Mouse (Mus musculus) MEL (cell line): ENCODE measurements around the gene Tmem131. TPM values are rescaled to one million over a fixed set of nuclear protein-coding genes. Genes with fewer than 3 reads are reported as not detected.

Experiments
- DNase-seq: peaks from one replicate; pipeline ENCODE4 v3.0.0; 2011; ENCODE audit warnings: low read depth, low spot score
- H3K27ac ChIP-seq: 2 replicates; pipeline ENCODE4 v1.5.1; 2012; ENCODE audit warnings: low read depth, mild to moderate bottlenecking, control low read depth, low read length, moderate library complexity; ENCODE audit not compliant: control insufficient read depth
- H3K27me3 ChIP-seq, 2 experiments: fragments of 150-350 bp in 1 of 2; sonication (generic) in 1 of 2; 2 replicates each; pipeline ENCODE4 v1.6.1; 2012; ENCODE audit warnings: low read length in 2 of 2, mild to moderate bottlenecking in 2 of 2, improper control_type of control experiment in 1 of 2, moderate library complexity in 1 of 2; ENCODE audit not compliant: insufficient read depth in 2 of 2, control insufficient read depth in 1 of 2
- H3K36me3 ChIP-seq, 2 experiments: 2 replicates each; pipeline ENCODE4 v1.6.1; 2012 to 2014; ENCODE audit warnings: low read length in 2 of 2, improper control_type of control experiment in 1 of 2, inconsistent platforms in 1 of 2, mild to moderate bottlenecking in 1 of 2; ENCODE audit not compliant: insufficient read depth in 2 of 2, control insufficient read depth in 1 of 2
- H3K4me1 ChIP-seq, 2 experiments: fragments of 150-350 bp in 1 of 2; sonication (generic) in 1 of 2; 2 replicates each; pipeline ENCODE4 v1.6.1; 2012; ENCODE audit warnings: low read length in 2 of 2, improper control_type of control experiment in 1 of 2, mild to moderate bottlenecking in 1 of 2; ENCODE audit not compliant: insufficient read depth in 2 of 2, control insufficient read depth in 1 of 2
- H3K4me3 ChIP-seq, 2 experiments: fragments of 150-350 bp in 1 of 2; sonication (generic) in 1 of 2; 2 replicates each; pipeline ENCODE4 v1.5.1; 2012; ENCODE audit warnings: low read depth in 2 of 2, low read length in 2 of 2, mild to moderate bottlenecking in 2 of 2, moderate library complexity in 2 of 2, control low read depth in 1 of 2, improper control_type of control experiment in 1 of 2; ENCODE audit not compliant: control insufficient read depth in 1 of 2, insufficient read depth in 1 of 2
- H3K79me2 ChIP-seq: 2 replicates; pipeline ENCODE4 v1.6.1; 2012; ENCODE audit warnings: mild to moderate bottlenecking, low read length, moderate library complexity; ENCODE audit not compliant: control insufficient read depth, poor library complexity, insufficient read depth
- H3K9ac ChIP-seq: 2 replicates; pipeline ENCODE4 v1.6.1; 2012; ENCODE audit warnings: low read depth, mild to moderate bottlenecking, control low read depth, low read length, moderate library complexity; ENCODE audit not compliant: control insufficient read depth, poor library complexity, severe bottlenecking
- H3K9me3 ChIP-seq: fragments of 150-350 bp; sonication (generic); replicated peaks from 2 replicates; pipeline ENCODE4 v1.6.1; 2012; ENCODE audit warnings: mild to moderate bottlenecking, low read length, improper control_type of control experiment, moderate library complexity; ENCODE audit not compliant: insufficient read depth
- CHD1 ChIP-seq: IDR thresholded peaks from 2 replicates; pipeline ENCODE4 v1.6.1; 2012; ENCODE audit warnings: low read depth, mild to moderate bottlenecking, inconsistent platforms, low read length, improper control_type of control experiment
- CHD2 ChIP-seq: IDR thresholded peaks from 2 replicates; pipeline ENCODE4 v1.6.1; 2011; ENCODE audit warnings: low read length, improper control_type of control experiment
- ETS1 ChIP-seq: IDR thresholded peaks from 2 replicates; pipeline ENCODE4 v1.6.1; 2012; ENCODE audit warnings: low read depth, mild to moderate bottlenecking, inconsistent platforms, low read length, improper control_type of control experiment, moderate library complexity
- JUND ChIP-seq: IDR thresholded peaks from 2 replicates; pipeline ENCODE4 v1.6.1; 2011; ENCODE audit warnings: low read depth, mild to moderate bottlenecking, improper control_type of control experiment, low read length
- RAD21 ChIP-seq: IDR thresholded peaks from 2 replicates; pipeline ENCODE4 v1.6.1; 2011; ENCODE audit warnings: mild to moderate bottlenecking, low read depth, low read length, improper control_type of control experiment
- TAL1 ChIP-seq: IDR thresholded peaks from 2 replicates; pipeline ENCODE4 v1.6.1; 2012; ENCODE audit warnings: mild to moderate bottlenecking, inconsistent platforms, low read length, moderate library complexity, mixed read lengths
- USF1 ChIP-seq: IDR thresholded peaks from 2 replicates; pipeline ENCODE4 v1.6.1; 2014; ENCODE audit warnings: low read depth, mild to moderate bottlenecking, inconsistent platforms, low read length, improper control_type of control experiment, moderate library complexity
- ZKSCAN1 ChIP-seq: IDR thresholded peaks from 2 replicates; pipeline ENCODE4 v1.6.1; 2012; ENCODE audit warnings: low read depth, mild to moderate bottlenecking, inconsistent platforms, low read length, improper control_type of control experiment, moderate library complexity
- ZNF384 ChIP-seq: IDR thresholded peaks from 2 replicates; pipeline ENCODE4 v1.6.1; 2012; ENCODE audit warnings: low read depth, mild to moderate bottlenecking, inconsistent platforms, low read length, improper control_type of control experiment
- polyA plus RNA-seq, 2 experiments: library from polyadenylated mRNA; stranded (reverse) in 1 of 2; unstranded in 1 of 2; fragments of >175 nt in 1 of 2; fragments of >200 nt in 1 of 2; gene quantifications; 2 replicates each; pipeline versions ENCODE4 v1.2.1 to v1.2.4; 2012; ENCODE audit warnings: low replicate concordance in 2 of 2, low read depth in 1 of 2; ENCODE audit not compliant: insufficient read length in 2 of 2, insufficient read depth in 1 of 2, missing spikeins in 1 of 2
- total RNA-seq: library from RNA; depleted of rRNA; stranded (reverse); fragments of 300-350 nt; gene quantifications from 2 replicates; pipeline ENCODE4 v1.2.3, GENCODE M21; 2012

The Tmem131 gene
- total and polyA plus RNA-seq, 3 experiments, result 11.4 to 196 (median 48.8) TPM

- H3K4me3 ChIP-seq, result no peak overlapping the region
- peaks cover 48% of the 10 kb centered on the region for H3K79me2 ChIP-seq
- peaks cover 5 to 54% of the 10 kb centered on the region in 2 experiments for H3K36me3 ChIP-seq
- TF ChIP-seq ETS1 (no peak), CHD2 (no peak), JUND (no peak), USF1 (0 out of 2 replicates have a peak, but pooled peaks have one; percentile 30), ZKSCAN1 (no peak)
- no peaks in the 10 kb centered on the region for H3K9me3 ChIP-seq
- DNase-seq, result no peak
- H3K27me3 ChIP-seq, result no peaks in the 10 kb centered on the region
- H3K9ac ChIP-seq, result no peak overlapping the region
- peaks cover 28 to 45% of the 10 kb centered on the region in 2 experiments for H3K4me1 ChIP-seq
- no peak overlapping the region for H3K27ac ChIP-seq
These were observed 17.2 kb downstream of the Tmem131 start for GRCm38 (mm10) chr1:36926246-36926645.

GRCm38 (mm10) chr1:36925781-36926180, 17.7 kb downstream of the Tmem131 start:
- peaks cover 5 to 58% of the 10 kb centered on the region in 2 experiments for H3K36me3 ChIP-seq
- no peak for DNase-seq
- no peak overlapping the region for H3K27ac ChIP-seq
- H3K79me2 ChIP-seq, result peaks cover 43% of the 10 kb centered on the region
- H3K4me1 ChIP-seq, result peaks cover 32 to 49% of the 10 kb centered on the region in 2 experiments
- TF ChIP-seq ZKSCAN1 (no peak), CHD2 (no peak), RAD21 (no peak), CHD1 (no peak), TAL1 (no peak), USF1 (no peak)
- H3K9ac ChIP-seq, result no peak overlapping the region
- no peaks in the 10 kb centered on the region for H3K9me3 ChIP-seq
- no peak overlapping the region for H3K4me3 ChIP-seq
- H3K27me3 ChIP-seq, result no peaks in the 10 kb centered on the region

- Histone ChIP-seq H3K9ac (no peak overlapping the region), H3K79me2 (peaks cover 39% of the 10 kb centered on the region), H3K9me3 (no peaks in the 10 kb centered on the region), H3K4me3 (no peak overlapping the region), H3K27me3 (no peaks in the 10 kb centered on the region), H3K4me1 (peaks cover 35 to 56% of the 10 kb centered on the region in 2 experiments), H3K27ac (no peak overlapping the region), H3K36me3 (peaks cover under 1 to 62% of the 10 kb centered on the region in 2 experiments; a peak in 3 of 4 replicates)
- DNase-seq, result no peak
- no peak for TF ChIP-seq ZNF384
These were observed 18.6 kb downstream of the Tmem131 start for GRCm38 (mm10) chr1:36924853-36925252.
